Mouse (Mus musculus): ENCODE data around the gene Vmn2r118.

Vmn2r118 gene

GRCm38 (mm10) chr17:55625092-55625491, at the start of gene Vmn2r118:
TSS of gene Vmn2r118 (minus strand) at chr17:55625192.
- no peak for DNase-seq (ENCODE audit: low spot score)

GRCm38 (mm10) chr17:55661099-55661498, 36.1 kb upstream of the Vmn2r118 start:
- no peak for DNase-seq (ENCODE audit: low spot score)

- no peak for DNase-seq (ENCODE audit: low spot score)
Observed at GRCm38 (mm10) chr17:55590838-55591237, 34.2 kb downstream of the Vmn2r118 start.

GRCm38 (mm10) chr17:55561774-55562173, 63.2 kb downstream of the Vmn2r118 start:
- DNase-seq (ENCODE audit: low spot score): no peak

- DNase-seq (ENCODE audit: low spot score): no peak
Observed at GRCm38 (mm10) chr17:55548476-55548875, 76.5 kb downstream of the Vmn2r118 start.
